Mouse (Mus musculus) midbrain, embryonic 15.5 days (tissue): ENCODE results near the gene Pla2g2c. TPM values are rescaled to one million over a fixed set of nuclear protein-coding genes. Genes with fewer than 3 reads are reported as not detected.

Experiments
- ATAC-seq: fragments of 200-750 bp; cut with Nextera tagmentation; replicated peaks from 2 replicates; pipeline ENCODE4 v1.8.0; 2017; ENCODE audit warnings: moderate TSS enrichment
- H3K27ac ChIP-seq: fragments of 300-500 bp; sonication (generic); 2 replicates; pipeline ENCODE4 v1.5.1; 2015; ENCODE audit warnings: mild to moderate bottlenecking, inconsistent platforms
- H3K27me3 ChIP-seq: fragments of 300-500 bp; sonication (generic); replicated peaks from 2 replicates; pipeline ENCODE4 v1.6.1; 2015; ENCODE audit warnings: inconsistent platforms
- H3K36me3 ChIP-seq: fragments of 300-500 bp; sonication (generic); replicated peaks from 2 replicates; pipeline ENCODE4 v1.6.1; 2015; ENCODE audit warnings: inconsistent platforms
- H3K4me1 ChIP-seq: fragments of 300-500 bp; sonication (generic); 2 replicates; pipeline ENCODE4 v1.6.1; 2015; ENCODE audit warnings: inconsistent platforms
- H3K4me2 ChIP-seq: fragments of 300-500 bp; sonication (generic); 2 replicates; pipeline ENCODE4 v1.6.1; 2015; ENCODE audit warnings: inconsistent platforms, mild to moderate bottlenecking, moderate library complexity
- H3K4me3 ChIP-seq: fragments of 300-500 bp; sonication (generic); 2 replicates; pipeline ENCODE4 v1.5.1; 2015; ENCODE audit warnings: mild to moderate bottlenecking, inconsistent platforms
- H3K9ac ChIP-seq: fragments of 300-500 bp; sonication (generic); 2 replicates; pipeline ENCODE4 v1.6.1; 2015; ENCODE audit warnings: mild to moderate bottlenecking, inconsistent platforms
- H3K9me3 ChIP-seq: fragments of 300-500 bp; sonication (generic); 2 replicates; pipeline ENCODE4 v1.6.1; 2016; ENCODE audit warnings: inconsistent platforms
- WGBS: fragments of 180-500 bp; shearing (Covaris S2); methylation state at CpG from one replicate; pipeline ENCODE4 v1.1.7; 2015; ENCODE audit warnings: mixed read lengths; 5-methylcytosine and 5-hydroxymethylcytosine counted together
- polyA plus RNA-seq: library from polyadenylated mRNA; unstranded; fragments of >200 nt; fragmentation: Nextera tagmentation; extraction: Ambion mirVana; gene quantifications from 2 replicates; pipeline ENCODE4 v1.2.1, GENCODE M21; 2015

Pla2g2c gene
- polyA plus RNA-seq, 1 experiment from 2014 or later = 1.1 TPM

DNA sequence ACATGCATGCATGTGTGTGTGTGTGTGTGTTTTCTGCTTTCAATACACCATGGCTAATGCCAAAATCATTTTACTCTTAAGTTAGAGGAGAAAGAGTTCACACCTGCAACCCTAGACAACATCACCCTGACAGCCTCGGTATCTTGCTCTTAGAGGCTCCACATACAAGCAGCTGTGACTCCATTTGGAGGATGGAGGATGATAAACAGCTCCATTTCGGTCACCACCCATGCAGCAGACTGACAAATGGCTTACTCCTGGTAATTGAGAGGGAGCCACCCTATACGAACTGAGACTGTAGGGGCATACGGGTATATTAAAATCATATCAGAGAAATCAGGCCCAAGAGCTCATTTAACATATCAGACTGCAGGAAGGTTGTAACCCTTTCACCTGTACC is 63.8 kb downstream of the Pla2g2c start:
- no peaks in the 10 kb centered on the region for H3K4me1 ChIP-seq
- no peak overlapping the region for H3K27ac ChIP-seq
- H3K27me3 ChIP-seq = no peaks in the 10 kb centered on the region
- H3K36me3 ChIP-seq = no peaks in the 10 kb centered on the region
- ATAC-seq = no peak
- WGBS = 82% methylated on average over 4 of the region's 4 CpGs
- no peak overlapping the region for H3K4me2 ChIP-seq
- H3K9me3 ChIP-seq = no peaks in the 10 kb centered on the region
- H3K4me3 ChIP-seq = no peak overlapping the region
- no peak overlapping the region for H3K9ac ChIP-seq

DNA sequence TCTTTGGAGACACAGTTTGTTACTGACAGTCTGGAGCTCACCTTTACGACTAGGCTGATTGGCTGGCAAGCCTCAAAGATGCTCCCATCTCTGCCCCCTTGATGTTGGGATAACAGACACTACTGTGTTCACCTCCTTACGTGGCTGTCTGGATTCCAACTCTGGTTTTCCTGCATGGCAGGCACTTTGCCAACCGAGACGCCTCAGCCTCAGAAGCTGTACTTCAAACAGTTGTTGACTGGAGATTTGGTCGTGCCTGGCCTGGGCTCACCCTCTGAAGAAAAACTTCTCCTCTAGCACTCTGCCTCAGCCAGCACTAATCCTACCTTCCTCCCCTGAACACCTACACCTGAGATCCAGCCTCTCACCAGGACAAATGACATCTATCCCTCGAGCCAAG is 66.9 kb downstream of the Pla2g2c start:
- H3K27ac ChIP-seq = no peak overlapping the region
- H3K9me3 ChIP-seq = no peaks in the 10 kb centered on the region
- H3K4me1 ChIP-seq = no peaks in the 10 kb centered on the region
- ATAC-seq = no peak
- WGBS = 74% methylated on average over 6 of the region's 6 CpGs
- no peak overlapping the region for H3K4me3 ChIP-seq
- no peak overlapping the region for H3K9ac ChIP-seq
- no peaks in the 10 kb centered on the region for H3K36me3 ChIP-seq
- H3K27me3 ChIP-seq = no peaks in the 10 kb centered on the region
- no peak overlapping the region for H3K4me2 ChIP-seq

DNA sequence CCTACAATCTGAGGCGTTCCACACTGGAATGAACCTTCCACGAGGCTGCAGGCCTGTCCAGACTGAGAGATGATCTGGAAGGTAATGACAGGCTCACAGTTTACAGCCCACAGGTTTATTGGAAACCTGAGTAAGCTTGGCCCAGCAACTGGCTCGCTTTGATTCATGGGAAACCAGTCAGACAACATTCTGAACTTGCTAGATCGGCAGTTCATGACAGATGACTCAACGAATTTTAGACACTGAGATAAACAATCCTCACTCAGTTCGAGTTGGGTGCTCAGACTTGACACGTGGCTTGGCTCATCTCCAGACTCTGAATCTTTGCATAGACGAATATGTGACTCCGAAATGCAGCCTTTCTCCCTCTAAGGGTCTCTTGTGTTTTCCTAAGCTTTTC is 68.0 kb downstream of the Pla2g2c start:
- Histone ChIP-seq H3K27me3 (no peaks in the 10 kb centered on the region), H3K36me3 (no peaks in the 10 kb centered on the region), H3K27ac (no peak overlapping the region), H3K9ac (no peak overlapping the region), H3K9me3 (no peaks in the 10 kb centered on the region), H3K4me2 (no peak overlapping the region), H3K4me3 (no peak overlapping the region), H3K4me1 (no peaks in the 10 kb centered on the region)
- ATAC-seq = no peak
- WGBS = 74% methylated on average over 9 of the region's 9 CpGs

GRCm38 (mm10) chr4:138793276-138793675 is 68.7 kb downstream of the Pla2g2c start:
- no peak overlapping the region for H3K4me2 ChIP-seq
- no peak overlapping the region for H3K9ac ChIP-seq
- ATAC-seq = no peak
- no peaks in the 10 kb centered on the region for H3K4me1 ChIP-seq
- no peaks in the 10 kb centered on the region for H3K27me3 ChIP-seq
- no peaks in the 10 kb centered on the region for H3K36me3 ChIP-seq
- H3K27ac ChIP-seq = no peak overlapping the region
- 57% methylated on average over 2 of the region's 2 CpGs for WGBS
- H3K4me3 ChIP-seq = no peak overlapping the region
- no peaks in the 10 kb centered on the region for H3K9me3 ChIP-seq

- no peaks in the 10 kb centered on the region for H3K36me3 ChIP-seq
- H3K27ac ChIP-seq = no peak overlapping the region
- H3K4me1 ChIP-seq = no peaks in the 10 kb centered on the region
- WGBS = 87% methylated on average over 6 of the region's 6 CpGs
- no peak overlapping the region for H3K9ac ChIP-seq
- H3K4me2 ChIP-seq = no peak overlapping the region
- H3K27me3 ChIP-seq = no peaks in the 10 kb centered on the region
- no peak for ATAC-seq
- H3K4me3 ChIP-seq = no peak overlapping the region
- H3K9me3 ChIP-seq = no peaks in the 10 kb centered on the region
These were observed 69.8 kb downstream of the Pla2g2c start for GRCm38 (mm10) chr4:138794344-138794743.

Other genes starting within 250 kb of the Pla2g2c start
- gene Vwa5b1, start 88.9 kb upstream of the Pla2g2c start, polyA plus RNA-seq = 1.9 and 2.4 TPM in 2 replicates
- gene Ubxn10, start 12.4 kb downstream of the Pla2g2c start, polyA plus RNA-seq = 4.3 and 4.7 TPM in 2 replicates
- 0.06 and 0.13 TPM in 2 replicates for gene Pla2g2f, start 32.8 kb downstream of the Pla2g2c start, polyA plus RNA-seq
- gene Pla2g2d, start 50.9 kb downstream of the Pla2g2c start, polyA plus RNA-seq = 0.10 and 0.31 TPM in 2 replicates
- gene Pla2g5, start 138.7 kb downstream of the Pla2g2c start, polyA plus RNA-seq = 0.46 and 0.75 TPM in 2 replicates
- not detected in 2 replicates for gene Gm13030, start 149.2 kb downstream of the Pla2g2c start, polyA plus RNA-seq
- not detected in 2 replicates for gene Pla2g2e, start 153.2 kb downstream of the Pla2g2c start, polyA plus RNA-seq
- gene Otud3, start 189.2 kb downstream of the Pla2g2c start, polyA plus RNA-seq = 2.4 and 2.8 TPM in 2 replicates
- gene Rnf186, start 242.3 kb downstream of the Pla2g2c start, polyA plus RNA-seq = 0.58 TPM in 1 of 2 replicates, not detected in the other
- gene Tmco4, start 248.1 kb downstream of the Pla2g2c start, polyA plus RNA-seq = 0.64 and 0.75 TPM in 2 replicates